ENCODE assay signal across 17 mouse cellular contexts in the genomic region with DNA sequence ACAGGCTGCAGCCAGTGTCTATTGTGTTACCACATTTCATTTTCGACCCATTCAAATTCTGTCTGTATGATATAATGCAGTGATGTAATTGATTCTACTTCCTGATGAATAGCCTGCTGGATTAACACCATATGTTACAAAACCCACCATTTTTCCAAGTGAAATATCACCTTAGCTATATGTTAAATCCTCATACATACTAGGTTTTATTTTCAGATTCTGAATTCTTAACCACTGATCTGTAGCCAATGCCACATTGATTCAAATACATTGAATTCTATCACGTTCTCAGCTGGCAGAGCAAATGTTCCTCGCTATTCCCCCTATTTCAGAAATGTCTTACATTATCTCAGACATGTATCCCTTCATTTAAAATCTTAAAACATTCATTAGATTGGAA.
"Had no signal": no experiment of that assay in that cellular context is flagged by ENCODE, and none has a peak within 500 bp of the region (broad histone marks: within the 10 kb centered on the region; RNA-seq: fewer than 3 reads in every experiment).

No protein-coding gene starts in this region.

- DNase-seq: retina, postnatal 1 day; right cerebral cortex, adult 18-20 months; right cerebral cortex, postnatal 14 days; right cerebral cortex, postnatal 25 days; right cerebral cortex, postnatal 4 days; spleen, adult 18-20 months; thymus, adult 18-20 months; thymus, adult 2 months; thymus, postnatal 14 days; thymus, postnatal 25 days; thymus, postnatal 36 days; thymus, postnatal 4 days had no signal

- H3K4me2 ChIP-seq: neural tube, embryonic 12.5 days; neural tube, embryonic 13.5 days; neural tube, embryonic 15.5 days; stomach, embryonic 15.5 days had no signal

- H3K36me3 ChIP-seq: neural tube, embryonic 12.5 days; neural tube, embryonic 13.5 days; neural tube, embryonic 15.5 days; stomach, embryonic 15.5 days had no signal

- H3K4me3 ChIP-seq: neural tube, embryonic 12.5 days; neural tube, embryonic 13.5 days; neural tube, embryonic 15.5 days; stomach, embryonic 15.5 days had no signal

- H3K27me3 ChIP-seq: neural tube, embryonic 12.5 days; neural tube, embryonic 13.5 days; neural tube, embryonic 15.5 days; stomach, embryonic 15.5 days had no signal

- H3K9ac ChIP-seq: neural tube, embryonic 12.5 days; neural tube, embryonic 13.5 days; neural tube, embryonic 15.5 days; stomach, embryonic 15.5 days had no signal

- H3K27ac ChIP-seq: neural tube, embryonic 12.5 days; neural tube, embryonic 13.5 days; neural tube, embryonic 15.5 days; stomach, embryonic 15.5 days; stomach, postnatal 0 days had no signal

- H3K4me1 ChIP-seq: neural tube, embryonic 12.5 days; neural tube, embryonic 13.5 days; neural tube, embryonic 15.5 days; stomach, embryonic 15.5 days had no signal

- H3K9me3 ChIP-seq: neural tube, embryonic 12.5 days; neural tube, embryonic 13.5 days; neural tube, embryonic 15.5 days; stomach, embryonic 15.5 days had no signal
